Mouse (Mus musculus) E14TG2a.4 (cell line): ENCODE data around the gene Fndc3c1.

Source experiments
- CTCF ChIP-seq: conservative IDR thresholded peaks from 2 replicates; pipeline ENCODE4 v1.5.1; 2014; ENCODE audit warnings: low read length
- NANOG ChIP-seq: IDR thresholded peaks from 2 replicates; pipeline ENCODE4 v1.6.1; 2014; ENCODE audit warnings: borderline replicate concordance, low read length, mixed read lengths

DNA sequence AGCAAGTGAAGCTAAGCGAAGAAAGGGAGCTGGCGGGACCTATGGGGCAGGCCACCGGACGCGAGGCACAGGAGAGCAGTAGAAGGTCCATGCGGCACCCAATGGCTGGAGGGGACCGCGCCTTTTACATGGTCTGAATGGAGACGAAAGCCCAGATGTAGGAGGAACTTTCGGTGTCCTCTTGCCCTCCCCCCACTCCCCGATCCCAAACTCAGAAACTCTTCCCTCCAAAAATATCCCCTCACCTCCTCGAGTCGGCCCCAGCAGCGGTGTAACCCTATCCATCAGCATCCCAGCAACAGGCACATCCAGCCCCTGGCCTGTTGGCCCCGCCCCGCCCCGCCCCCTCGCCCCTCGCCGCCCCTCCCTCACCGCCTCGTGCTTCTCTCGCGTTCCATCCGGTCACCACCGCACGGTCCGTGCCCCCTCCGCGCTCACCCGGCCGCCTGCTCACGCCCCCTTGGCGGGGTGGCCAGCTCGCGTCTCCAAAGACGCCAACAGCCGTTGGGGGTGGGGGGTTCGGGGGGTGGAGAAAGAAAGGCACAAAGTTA lies at the start of gene Fndc3c1:
- TF ChIP-seq CTCF (no peak), NANOG (no peak)
